Mouse (Mus musculus): Measurements from ENCODE around the gene Rhbdf2. TPM values are rescaled to one million over a fixed set of nuclear protein-coding genes. Genes with fewer than 3 reads are reported as not detected.
"Not testable (repeated sequence)": the region's sequence is repeated elsewhere in the genome, so short reads cannot be mapped to it uniquely, and the experiment has no call there.

The Rhbdf2 gene
- 7.1 and 8.2 TPM in 2 replicates for polyA plus RNA-seq (2015; fragmentation: Nextera tagmentation; extraction: Ambion mirVana)

DNA sequence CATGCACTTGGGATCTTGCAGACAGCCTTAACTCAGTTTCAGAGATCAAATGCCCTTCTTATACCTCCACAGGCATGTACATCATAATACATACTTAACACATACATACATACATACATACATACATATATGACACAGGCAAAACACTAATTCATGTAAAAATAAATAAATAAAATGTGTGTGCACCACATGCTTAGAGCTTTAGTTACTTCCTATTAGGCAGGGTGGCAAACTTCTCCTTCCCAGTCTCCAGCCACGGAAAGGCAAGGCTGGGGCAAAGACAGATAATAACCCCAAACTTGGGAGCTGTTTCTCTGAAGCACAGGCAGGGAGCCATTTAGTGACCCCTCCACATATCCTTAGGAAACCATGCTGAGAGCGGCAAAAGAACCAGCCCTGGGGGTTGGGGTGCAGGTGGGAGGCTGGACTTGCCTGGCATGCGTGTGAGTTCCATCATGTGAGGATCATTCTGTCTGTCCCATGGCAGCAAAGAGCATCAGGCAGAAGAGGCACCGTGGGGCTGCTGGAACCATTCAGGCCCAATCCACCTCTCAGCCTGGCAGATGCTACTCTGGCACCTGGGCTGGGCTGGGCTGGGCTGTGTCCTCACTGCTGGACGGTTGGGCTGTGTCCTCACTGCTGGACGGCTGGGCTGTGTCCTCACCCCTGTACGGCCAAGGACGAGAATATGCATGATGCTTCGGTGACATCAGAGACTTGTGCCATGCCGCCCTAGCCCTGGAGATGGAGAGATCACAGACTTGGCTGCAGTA is at the start of gene Rhbdf2:
Gene Rhbdf2 (minus strand): TSS at position 721 of the 773 bp plus-strand sequence.
- Histone ChIP-seq H3K4me3 (no peak within 1 kb of the TSS), H3K4me2 (no peak within 1 kb of the TSS), H3K27me3 (no peaks in the 10 kb centered on the region), H3K9me3 (no peaks in the 10 kb centered on the region), H3K4me1 (peaks cover 29% of the 10 kb centered on the region), H3K36me3 (no peaks in the 10 kb centered on the region), H3K27ac (no peak within 1 kb of the TSS), H3K9ac (no peak within 1 kb of the TSS)
- no peak for ATAC-seq (ENCODE audit: insufficient number of reproducible peaks, low FRiP score, low TSS enrichment, low read depth)
- 70% methylated on average over 10 of the region's 10 CpGs for WGBS

GRCm38 (mm10) chr11:116676175-116676976 is 49.6 kb upstream of the Rhbdf2 start:
- Histone ChIP-seq H3K27me3 (no peaks in the 10 kb centered on the region), H3K9ac (no peak overlapping the region), H3K4me1 (peaks cover 27% of the 10 kb centered on the region), H3K4me2 (no peak overlapping the region), H3K36me3 (peaks cover 78% of the 10 kb centered on the region), H3K9me3 (no peaks in the 10 kb centered on the region), H3K27ac (no peak overlapping the region), H3K4me3 (no peak overlapping the region)
- no peak for ATAC-seq (ENCODE audit: insufficient number of reproducible peaks, low FRiP score, low TSS enrichment, low read depth)
- WGBS = 86% methylated on average over 14 of the region's 14 CpGs

GRCm38 (mm10) chr11:116675429-116675828 is 48.6 kb upstream of the Rhbdf2 start:
- not testable (repeated sequence) for H3K9ac ChIP-seq; H3K9me3 ChIP-seq; H3K4me3 ChIP-seq; H3K27me3 ChIP-seq; H3K27ac ChIP-seq; ATAC-seq (ENCODE audit: insufficient number of reproducible peaks, low FRiP score, low TSS enrichment, low read depth); H3K4me2 ChIP-seq
- WGBS = 79% methylated on average over 6 of the region's 6 CpGs
- H3K36me3 ChIP-seq = peaks cover 70% of the 10 kb centered on the region
- peaks cover 35% of the 10 kb centered on the region for H3K4me1 ChIP-seq

DNA sequence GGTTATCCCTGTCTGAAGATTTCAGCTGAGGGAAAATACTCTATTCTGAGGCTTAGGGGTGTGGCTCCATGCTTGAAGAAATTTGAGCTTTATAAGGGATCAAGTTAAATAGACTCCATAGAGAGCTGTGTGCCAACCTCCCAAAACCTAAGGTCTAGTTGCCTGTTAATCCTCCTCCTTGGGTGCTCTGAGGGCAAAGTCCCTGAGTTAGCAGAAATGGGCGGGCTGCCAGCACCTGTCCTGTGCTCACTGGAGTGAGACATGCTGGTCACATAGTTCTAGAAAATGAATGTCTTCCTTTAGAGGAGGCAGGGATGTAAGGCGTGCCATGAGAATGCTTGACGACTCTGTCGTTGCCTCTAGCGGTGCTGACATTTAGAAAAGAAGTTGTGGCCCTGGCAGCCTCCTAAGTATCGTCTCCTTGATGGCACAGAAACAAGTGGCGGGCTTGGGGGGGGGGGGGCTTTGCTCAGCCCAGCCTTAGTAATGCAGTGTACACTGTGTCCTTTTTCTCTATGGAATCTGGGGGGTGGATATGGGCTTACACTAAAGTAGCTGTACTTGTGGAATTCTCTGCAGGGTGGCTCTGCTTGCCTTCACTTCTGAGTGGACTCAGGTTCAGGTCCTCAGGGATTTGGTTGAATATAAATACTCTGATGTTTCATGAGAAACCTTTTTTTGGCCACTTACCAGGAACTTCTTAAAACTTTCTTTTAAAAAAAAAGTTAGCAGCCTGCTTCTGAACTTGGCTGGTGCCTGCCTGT is 48.0 kb upstream of the Rhbdf2 start:
- 83% methylated on average over 7 of the region's 7 CpGs for WGBS
- no peak for ATAC-seq (ENCODE audit: insufficient number of reproducible peaks, low FRiP score, low TSS enrichment, low read depth)
- Histone ChIP-seq H3K27me3 (no peaks in the 10 kb centered on the region), H3K36me3 (peaks cover 69% of the 10 kb centered on the region), H3K4me2 (no peak overlapping the region), H3K9me3 (no peaks in the 10 kb centered on the region), H3K27ac (no peak overlapping the region), H3K9ac (no peak overlapping the region), H3K4me1 (peaks cover 35% of the 10 kb centered on the region), H3K4me3 (no peak overlapping the region)

- Histone ChIP-seq H3K4me1 (peaks cover 44% of the 10 kb centered on the region), H3K9me3 (no peaks in the 10 kb centered on the region), H3K9ac (no peak overlapping the region), H3K4me3 (no peak overlapping the region), H3K27me3 (no peaks in the 10 kb centered on the region), H3K4me2 (no peak overlapping the region), H3K36me3 (peaks cover 55% of the 10 kb centered on the region), H3K27ac (no peak overlapping the region)
- no peak for ATAC-seq (ENCODE audit: insufficient number of reproducible peaks, low FRiP score, low TSS enrichment, low read depth)
- 80% methylated on average over 2 of the region's 2 CpGs for WGBS
These were observed 46.6 kb upstream of the Rhbdf2 start for GRCm38 (mm10) chr11:116673410-116673809.

DNA sequence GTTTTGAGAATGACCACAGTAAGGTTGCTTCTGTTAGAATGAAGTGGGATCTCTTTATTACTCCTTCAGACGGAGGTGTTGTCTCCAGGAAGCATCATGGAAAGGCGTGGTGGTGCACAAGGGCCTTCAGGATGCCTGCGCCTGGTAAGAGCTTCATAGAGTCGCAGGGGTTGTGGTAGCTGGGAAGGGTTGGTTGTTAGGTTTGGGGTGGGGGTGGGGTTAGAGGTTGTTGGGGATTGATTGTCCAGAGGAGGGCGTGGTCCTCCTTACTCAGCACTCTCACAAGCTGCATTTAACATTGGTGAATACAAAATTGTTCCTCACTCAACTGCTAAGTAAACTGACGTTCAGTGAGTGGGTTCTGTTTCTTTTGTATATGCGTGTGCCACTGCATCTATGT is 45.8 kb upstream of the Rhbdf2 start:
- Histone ChIP-seq H3K9ac (peak overlapping the region; percentile 76; the same call in 1 of the 2 replicates), H3K36me3 (peaks cover 48% of the 10 kb centered on the region), H3K9me3 (no peaks in the 10 kb centered on the region), H3K4me3 (peak overlapping the region; percentile 73), H3K27me3 (no peaks in the 10 kb centered on the region), H3K4me2 (peak overlapping the region; percentile 72), H3K4me1 (peaks cover 44% of the 10 kb centered on the region), H3K27ac (no peak overlapping the region)
- ATAC-seq (ENCODE audit: insufficient number of reproducible peaks, low FRiP score, low TSS enrichment, low read depth) = no peak
- 18% methylated on average over 7 of the region's 7 CpGs for WGBS

DNA sequence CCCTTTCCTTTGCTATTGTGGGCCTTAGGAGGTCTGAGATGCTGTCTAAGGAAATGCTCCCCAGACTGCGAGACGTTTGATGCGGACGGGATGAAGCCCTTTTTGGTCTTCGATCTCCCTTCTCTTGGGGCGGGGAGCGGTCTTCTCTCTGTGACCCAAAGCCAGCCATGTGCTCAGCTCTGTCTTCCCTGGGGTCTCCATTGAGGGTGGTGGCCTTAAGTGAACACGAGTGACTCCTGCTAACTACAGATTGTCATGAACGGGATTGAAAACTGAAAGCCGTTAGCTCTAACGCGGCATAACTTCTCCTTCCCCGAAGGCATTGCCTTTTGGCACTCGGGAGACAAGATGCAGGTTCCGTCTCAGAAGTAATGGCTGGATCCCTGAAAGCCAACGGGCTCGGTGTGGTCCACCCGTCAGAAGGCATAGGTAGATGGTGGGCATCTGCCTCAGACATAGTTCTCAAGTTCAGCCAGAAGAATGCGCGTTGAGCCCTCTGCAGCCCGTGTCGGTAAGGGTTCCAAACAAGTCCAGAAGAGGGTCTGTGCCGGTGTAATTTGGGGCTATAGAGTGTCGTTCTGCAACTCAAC is 45.1 kb upstream of the Rhbdf2 start:
- peak overlapping the region; percentile 73 for H3K4me3 ChIP-seq
- H3K9ac ChIP-seq = peak overlapping the region; percentile 76
- 0 out of 2 replicates have a peak, but pooled peaks have one; percentile 30 for ATAC-seq (ENCODE audit: insufficient number of reproducible peaks, low FRiP score, low TSS enrichment, low read depth)
- H3K27ac ChIP-seq = peak overlapping the region; percentile 72
- H3K4me2 ChIP-seq = peak overlapping the region; percentile 72
- H3K36me3 ChIP-seq = peaks cover 42% of the 10 kb centered on the region
- under 1% methylated on average over 24 of the region's 24 CpGs for WGBS
- no peaks in the 10 kb centered on the region for H3K27me3 ChIP-seq
- peaks cover 44% of the 10 kb centered on the region for H3K4me1 ChIP-seq
- no peaks in the 10 kb centered on the region for H3K9me3 ChIP-seq

GRCm38 (mm10) chr11:116671112-116671844 is 44.5 kb upstream of the Rhbdf2 start:
- Histone ChIP-seq H3K9me3 (no peaks in the 10 kb centered on the region), H3K4me3 (peak overlapping the region; percentile 73), H3K9ac (peak overlapping the region; percentile 76), H3K4me2 (peak overlapping the region; percentile 72), H3K4me1 (peaks cover 44% of the 10 kb centered on the region), H3K36me3 (peaks cover 35% of the 10 kb centered on the region), H3K27ac (peak overlapping the region; percentile 72), H3K27me3 (no peaks in the 10 kb centered on the region)
- ATAC-seq (ENCODE audit: insufficient number of reproducible peaks, low FRiP score, low TSS enrichment, low read depth) = peak; percentile 83
- under 1% methylated on average over 45 of the region's 45 CpGs for WGBS

- no peak for ATAC-seq (ENCODE audit: insufficient number of reproducible peaks, low FRiP score, low TSS enrichment, low read depth)
- H3K9me3 ChIP-seq = no peaks in the 10 kb centered on the region
- WGBS = 54% methylated on average over 7 of the region's 7 CpGs
- H3K4me3 ChIP-seq = no peak overlapping the region
- H3K4me2 ChIP-seq = peak overlapping the region; percentile 72; the same call in 1 of the 2 replicates
- peaks cover 44% of the 10 kb centered on the region for H3K4me1 ChIP-seq
- H3K27me3 ChIP-seq = no peaks in the 10 kb centered on the region
- peaks cover 26% of the 10 kb centered on the region for H3K36me3 ChIP-seq
- H3K9ac ChIP-seq = no peak overlapping the region
- no peak overlapping the region for H3K27ac ChIP-seq
These were observed 43.6 kb upstream of the Rhbdf2 start for GRCm38 (mm10) chr11:116670386-116670785.

GRCm38 (mm10) chr11:116669787-116670365 is 43.1 kb upstream of the Rhbdf2 start:
- Histone ChIP-seq H3K4me1 (peaks cover 43% of the 10 kb centered on the region), H3K9me3 (no peaks in the 10 kb centered on the region), H3K4me3 (no peak overlapping the region), H3K4me2 (no peak overlapping the region), H3K36me3 (peaks cover 21% of the 10 kb centered on the region), H3K27ac (no peak overlapping the region), H3K27me3 (no peaks in the 10 kb centered on the region), H3K9ac (no peak overlapping the region)
- 50% methylated on average over 13 of the region's 13 CpGs for WGBS
- no peak for ATAC-seq (ENCODE audit: insufficient number of reproducible peaks, low FRiP score, low TSS enrichment, low read depth)

Data from limb, embryonic 15.5 days (tissue).